Mouse (Mus musculus) ES-Bruce4 (cell line): ENCODE measurements around the gene Fndc5.

ENCODE experiments used
- CTCF ChIP-seq: IDR thresholded peaks from one replicate; pipeline ENCODE4 v1.8.1; 2011; ENCODE audit warnings: low read depth, low read length
- EP300 ChIP-seq: IDR thresholded peaks from 2 replicates; pipeline ENCODE4 v1.6.1; 2011; ENCODE audit warnings: low read depth, low read length; ENCODE audit not compliant: insufficient read depth
- POLR2A ChIP-seq: IDR thresholded peaks from one replicate; pipeline ENCODE4 v1.8.1; 2011; ENCODE audit warnings: low read length; ENCODE audit not compliant: insufficient read depth

- TF ChIP-seq EP300 = 0 out of 2 replicates have a peak, but pooled peaks have one; percentile 7
- TF ChIP-seq POLR2A = no peak
- TF ChIP-seq CTCF = peak; percentile 74
Observed at GRCm38 (mm10) chr4:129130149-129130548, 6.7 kb upstream of the Fndc5 start.
